Mouse (Mus musculus) spleen, adult 12 weeks (tissue): Measurements from ENCODE around the gene En2.

Source experiments
- DNase-seq: peaks from one replicate; pipeline ENCODE4 v3.0.0; 2022; ENCODE audit warnings: low spot score

En2 gene

DNA sequence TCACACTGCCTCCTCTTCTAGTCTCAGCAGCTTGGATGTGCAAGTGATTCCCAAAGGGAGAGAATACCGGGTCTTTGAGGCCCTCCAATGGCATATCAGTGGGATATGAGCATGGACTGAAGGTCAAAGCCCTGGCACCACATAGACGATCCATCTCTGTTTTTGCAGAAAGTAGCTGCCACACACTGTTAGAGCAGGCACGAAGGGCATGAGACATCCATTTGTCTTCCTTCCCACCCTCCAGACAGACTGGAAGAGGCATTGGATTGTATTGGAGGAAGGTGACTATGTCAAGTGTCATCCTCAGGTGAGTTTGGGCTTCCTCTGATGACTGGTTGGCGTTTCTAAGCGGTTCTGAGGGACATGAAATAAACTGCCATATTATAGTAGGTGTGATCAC lies 12.8 kb downstream of the En2 start:
- no peak for DNase-seq

DNA sequence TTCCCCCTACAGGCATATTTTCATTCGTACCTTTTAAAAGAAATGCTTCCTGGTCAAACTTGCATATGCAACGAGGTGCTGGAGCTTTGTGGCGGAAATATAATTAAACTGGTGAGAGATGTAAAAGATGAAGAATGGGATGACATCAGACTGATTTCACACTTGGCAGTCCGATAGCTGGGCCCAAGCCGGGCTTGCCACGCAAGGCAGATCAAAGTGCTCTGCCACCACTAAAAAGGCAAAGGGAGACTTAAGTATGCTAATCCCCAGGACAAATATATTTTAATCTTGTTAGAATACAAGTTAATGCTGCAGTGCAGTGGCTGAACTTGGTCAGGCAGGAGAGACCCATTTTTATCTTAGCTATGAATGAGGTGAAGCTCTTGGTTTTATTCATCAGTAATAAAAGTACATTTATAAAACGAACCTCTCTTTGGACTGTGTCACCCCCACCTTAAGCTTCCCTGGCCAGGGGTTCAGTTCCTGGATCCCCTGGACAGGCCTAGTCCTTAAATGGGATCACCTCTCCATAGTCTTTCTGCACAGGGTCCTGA lies 13.8 kb downstream of the En2 start:
- DNase-seq: no peak

DNA sequence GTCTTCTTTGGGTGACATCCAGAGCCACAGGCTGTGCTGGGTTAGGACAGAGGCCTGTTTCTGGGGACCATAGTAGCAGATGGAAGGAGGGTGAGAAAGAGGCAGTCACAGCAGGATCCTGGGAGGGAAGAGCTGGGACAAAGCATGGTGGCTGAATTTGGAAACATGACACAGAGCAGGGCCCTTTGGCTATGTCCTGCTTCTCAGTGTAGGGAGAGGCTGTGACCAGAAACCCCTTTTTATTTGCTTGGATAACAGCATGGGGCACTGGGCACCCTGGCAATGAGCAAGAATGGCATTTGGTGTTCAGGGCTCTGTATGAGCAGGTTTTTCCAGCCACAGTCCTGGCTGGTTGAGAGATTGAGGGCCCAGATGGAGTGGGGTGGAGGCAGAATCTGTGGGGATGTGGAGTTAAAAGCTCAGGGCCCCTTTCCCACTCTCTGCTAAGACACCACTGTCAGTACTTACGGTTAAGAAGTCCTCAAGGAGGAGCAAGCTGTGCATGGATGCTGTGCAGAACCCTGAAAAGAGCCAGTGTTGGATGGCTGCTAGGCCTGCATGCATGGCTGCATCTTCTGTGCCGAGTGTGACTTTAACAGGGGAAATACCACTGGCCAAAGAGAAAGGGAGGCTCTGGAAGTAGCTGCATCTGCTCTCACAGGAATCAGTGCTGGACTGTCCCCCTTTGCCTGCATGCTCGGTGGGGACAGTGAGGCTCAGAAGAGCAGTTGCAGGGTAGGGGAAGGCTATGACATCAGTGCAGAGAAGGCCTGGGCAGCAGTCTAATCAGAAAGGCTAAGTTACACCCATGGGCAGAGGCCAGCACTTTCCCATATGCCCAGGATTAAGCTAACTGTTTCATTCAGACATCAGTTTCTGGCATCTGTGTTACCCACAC lies 26.0 kb downstream of the En2 start:
- no peak for DNase-seq

DNA sequence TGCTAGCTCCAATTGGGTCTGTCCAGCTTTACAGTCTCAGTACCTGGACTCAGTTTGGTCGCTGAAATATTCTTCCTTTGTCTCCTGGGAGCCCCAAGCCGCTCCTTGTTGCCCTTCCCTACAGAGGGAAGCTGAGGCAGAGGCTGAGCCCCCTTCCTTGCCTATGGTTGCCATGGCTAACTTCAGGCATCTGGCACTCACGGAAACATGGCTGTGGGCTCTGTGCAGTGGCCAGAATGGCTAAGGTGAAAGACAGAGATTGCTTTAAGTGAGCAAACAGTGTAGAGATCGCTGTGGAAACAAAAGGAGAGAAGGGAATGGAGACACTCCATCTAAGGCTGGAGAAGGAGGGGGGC lies 26.6 kb downstream of the En2 start:
- DNase-seq: no peak

DNA sequence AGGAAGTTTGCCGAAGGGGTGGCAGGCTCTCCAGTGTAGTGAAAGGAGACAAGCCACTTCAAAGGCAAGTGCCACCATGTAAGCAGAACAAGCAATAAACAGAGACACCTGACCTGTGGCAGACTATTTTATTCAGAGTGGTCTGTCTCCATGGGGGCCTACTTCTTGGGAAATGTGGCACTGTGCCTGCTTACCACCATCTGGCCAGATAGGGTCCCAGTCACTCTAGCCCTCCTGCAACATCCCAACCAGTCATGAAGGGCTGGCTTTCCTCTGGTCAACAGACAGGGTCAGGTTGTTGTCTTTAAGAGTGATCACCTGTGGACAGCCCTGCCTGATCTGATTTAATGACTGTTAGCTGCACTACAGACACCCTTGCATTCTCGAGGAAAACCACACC lies 30.0 kb downstream of the En2 start:
- no peak for DNase-seq

DNA sequence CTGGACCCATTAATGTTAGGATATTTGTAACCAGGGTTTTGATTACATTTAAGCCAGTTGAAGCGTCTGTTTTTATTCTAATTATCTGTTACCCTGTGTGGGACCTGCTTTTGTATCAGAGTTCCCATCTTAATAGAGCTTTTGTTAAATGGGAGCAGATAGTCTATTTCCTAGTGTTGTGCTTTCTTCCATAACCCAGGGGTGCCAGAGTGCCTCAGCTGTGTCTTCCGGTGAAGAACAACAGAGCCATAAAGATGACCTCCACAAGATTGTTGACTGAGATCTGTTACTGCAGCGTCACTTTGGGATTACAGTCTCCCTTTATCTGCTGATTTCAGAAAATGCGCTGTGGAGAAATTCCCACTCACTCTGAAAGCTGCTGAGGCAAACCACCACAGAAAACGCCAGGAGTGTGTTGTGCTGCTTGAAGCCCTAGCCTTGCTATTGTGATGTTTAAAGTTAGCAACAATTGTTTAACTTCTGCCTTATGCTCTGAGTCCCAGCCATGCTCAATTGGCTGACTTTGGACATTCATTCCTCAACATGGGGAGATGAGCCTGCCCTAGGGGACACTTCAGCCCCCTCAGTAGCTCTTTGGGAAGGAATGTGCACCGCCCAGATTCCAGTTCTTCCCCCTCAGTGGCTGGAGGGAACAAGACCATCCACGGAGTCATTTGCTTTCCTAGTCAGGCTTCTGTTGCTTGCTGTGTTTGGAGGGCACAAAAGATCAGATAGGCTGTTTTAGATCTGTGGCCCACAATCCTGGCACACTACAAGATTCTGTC lies 33.8 kb downstream of the En2 start:
- DNase-seq: no peak

DNA sequence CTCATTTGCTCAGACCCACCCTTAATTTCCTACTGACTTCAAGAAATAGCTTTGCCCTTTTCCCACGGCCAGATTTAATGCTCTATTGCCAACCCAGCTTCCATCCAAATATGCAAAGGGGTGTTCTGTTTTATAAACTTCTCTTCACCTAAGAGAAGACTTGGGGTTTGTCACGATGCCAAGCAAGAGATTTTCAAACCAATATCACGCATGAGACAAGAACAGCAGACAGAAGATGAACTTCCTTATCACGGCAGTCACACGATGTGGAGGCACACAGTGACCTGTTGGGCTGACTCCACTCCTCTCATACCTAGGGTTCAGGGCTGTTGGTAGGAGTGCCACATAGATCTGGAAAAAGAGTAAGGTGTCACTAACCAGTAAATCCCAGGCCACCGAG lies 37.6 kb downstream of the En2 start:
- no peak for DNase-seq

DNA sequence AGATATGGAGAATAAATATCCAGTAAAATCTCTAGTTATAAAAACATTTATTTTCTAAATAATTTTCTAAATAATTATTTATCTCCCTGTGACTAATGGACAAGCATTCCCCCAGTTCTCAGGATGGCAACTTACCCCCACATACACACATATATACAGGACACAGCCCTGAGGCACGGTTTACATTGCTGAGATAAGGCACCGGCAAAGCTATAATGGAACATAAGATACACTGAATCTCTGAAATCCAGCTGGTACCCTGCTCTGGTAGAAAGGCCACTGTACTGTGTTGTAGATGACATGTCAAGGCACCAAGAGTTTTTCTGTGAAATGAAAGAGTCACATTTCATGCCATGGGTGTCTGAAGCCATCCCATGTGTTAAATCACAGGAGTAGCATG lies 39.2 kb downstream of the En2 start:
- no peak for DNase-seq

DNA sequence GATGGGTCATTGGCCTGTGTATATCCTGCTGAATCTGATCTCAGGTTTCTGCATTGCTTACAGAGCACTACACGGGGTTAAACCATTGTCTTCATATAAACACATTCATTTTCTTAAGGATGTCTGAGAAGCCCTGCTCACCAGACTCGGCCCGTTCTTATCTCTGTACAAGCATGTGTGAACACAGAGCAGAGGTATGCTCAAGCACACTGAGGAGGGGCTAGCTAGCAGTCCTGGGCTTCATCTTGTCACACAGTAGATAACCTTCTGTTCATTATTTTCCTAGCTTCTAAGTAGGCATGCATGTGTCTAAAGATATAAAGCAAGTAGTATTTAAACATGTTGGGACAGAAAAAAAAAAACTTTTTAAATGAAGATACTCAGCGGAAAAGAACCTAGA lies 41.0 kb downstream of the En2 start:
- DNase-seq: no peak

DNA sequence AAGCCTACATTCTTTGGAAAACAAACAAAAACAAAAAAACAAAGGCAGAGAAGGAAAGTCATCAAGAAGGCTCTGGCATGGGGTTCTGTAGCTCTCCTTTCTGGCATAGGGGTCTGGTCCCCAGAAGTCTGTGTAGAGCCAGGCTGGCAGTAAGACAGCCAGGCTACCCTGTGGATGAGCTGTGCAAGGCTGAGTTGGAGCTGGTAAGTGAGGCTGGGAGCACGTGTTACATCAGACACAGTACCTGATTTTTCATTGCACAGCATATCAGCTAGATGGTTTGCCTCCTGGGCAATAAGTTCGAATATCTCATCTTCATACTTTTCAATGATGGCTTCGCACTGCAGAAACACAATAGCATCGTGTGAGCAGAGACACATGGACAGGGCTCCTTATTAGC lies 41.5 kb downstream of the En2 start:
- DNase-seq: no peak

DNA sequence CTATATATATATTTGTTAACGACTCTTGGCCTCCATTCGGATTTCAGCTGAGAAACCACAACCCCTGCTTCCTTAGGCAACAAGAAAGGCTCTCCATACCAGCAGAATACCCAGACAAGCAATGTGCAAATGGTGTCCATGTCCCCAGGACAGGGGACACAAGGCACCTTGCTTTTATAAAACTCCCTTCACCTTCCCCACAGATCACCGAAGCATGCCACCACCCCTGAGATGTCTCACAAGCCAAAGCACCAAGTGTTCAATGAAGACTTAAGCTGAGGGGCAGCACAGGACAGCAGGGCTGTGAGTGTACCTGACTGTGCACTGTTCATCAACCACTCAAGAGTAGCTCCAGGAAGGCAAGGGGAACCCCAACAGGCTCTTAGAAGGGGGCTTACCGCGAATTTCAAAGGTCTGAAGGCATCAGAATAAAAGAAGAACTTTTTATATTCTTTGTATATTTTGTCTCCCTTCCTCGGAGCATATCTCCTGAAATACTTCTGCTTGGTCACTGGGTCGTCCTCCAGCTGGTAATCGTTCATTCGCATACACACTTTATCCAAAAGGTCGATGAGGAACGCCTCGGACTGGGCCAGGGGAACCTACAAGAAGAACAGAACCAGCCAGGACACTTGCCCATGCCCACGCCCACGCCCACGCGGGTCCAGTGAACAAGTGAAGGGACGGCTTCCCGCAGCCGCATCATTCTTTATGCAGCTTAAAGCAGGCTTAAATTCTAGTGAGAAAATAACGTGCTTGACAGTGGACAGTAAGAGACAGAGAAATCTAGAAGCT lies 43.4 kb downstream of the En2 start:
- DNase-seq: no peak

DNA sequence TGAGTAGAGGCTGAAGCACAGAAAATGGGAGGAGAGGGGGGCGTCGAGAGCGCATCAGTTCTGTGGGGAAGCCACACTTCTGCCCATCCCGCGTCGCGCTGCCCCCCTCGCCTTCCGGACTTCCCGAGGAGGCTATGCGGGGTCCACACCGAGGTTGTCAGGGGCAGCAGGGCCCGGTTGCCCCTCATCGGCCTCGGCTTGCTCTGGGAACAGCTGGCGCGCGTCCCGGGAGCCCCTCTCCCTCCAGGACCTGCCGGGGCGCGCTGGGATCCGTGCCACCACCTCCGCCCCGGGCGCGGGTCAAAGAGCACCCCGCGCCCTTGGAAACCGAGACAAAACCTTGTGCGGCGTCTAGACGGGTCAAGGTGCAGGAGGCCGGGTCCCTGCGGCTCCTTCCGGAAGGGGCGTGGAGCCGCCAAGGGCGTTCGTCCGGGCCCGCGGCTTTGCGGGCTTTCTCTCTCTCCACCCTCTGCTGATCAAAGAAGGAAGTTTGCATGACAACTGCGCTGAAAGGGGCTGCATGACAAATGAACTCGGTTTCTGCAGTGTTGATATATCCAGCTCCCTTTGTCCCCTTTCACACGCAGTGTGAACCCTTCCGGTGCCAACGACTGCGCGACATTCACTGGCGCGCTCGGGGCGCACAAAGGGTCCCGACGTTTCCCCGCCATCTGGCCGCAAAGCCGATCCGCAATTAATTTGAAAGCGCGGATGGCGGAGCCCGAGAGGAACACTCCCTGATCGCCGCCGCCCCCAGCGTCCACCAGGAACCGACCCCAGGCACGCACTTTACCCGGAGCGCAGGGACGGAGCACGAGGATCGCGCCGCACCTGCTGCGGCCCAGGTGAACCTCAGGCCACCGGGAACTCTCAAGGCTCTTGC lies 44.3 kb downstream of the En2 start:
- no peak for DNase-seq

DNA sequence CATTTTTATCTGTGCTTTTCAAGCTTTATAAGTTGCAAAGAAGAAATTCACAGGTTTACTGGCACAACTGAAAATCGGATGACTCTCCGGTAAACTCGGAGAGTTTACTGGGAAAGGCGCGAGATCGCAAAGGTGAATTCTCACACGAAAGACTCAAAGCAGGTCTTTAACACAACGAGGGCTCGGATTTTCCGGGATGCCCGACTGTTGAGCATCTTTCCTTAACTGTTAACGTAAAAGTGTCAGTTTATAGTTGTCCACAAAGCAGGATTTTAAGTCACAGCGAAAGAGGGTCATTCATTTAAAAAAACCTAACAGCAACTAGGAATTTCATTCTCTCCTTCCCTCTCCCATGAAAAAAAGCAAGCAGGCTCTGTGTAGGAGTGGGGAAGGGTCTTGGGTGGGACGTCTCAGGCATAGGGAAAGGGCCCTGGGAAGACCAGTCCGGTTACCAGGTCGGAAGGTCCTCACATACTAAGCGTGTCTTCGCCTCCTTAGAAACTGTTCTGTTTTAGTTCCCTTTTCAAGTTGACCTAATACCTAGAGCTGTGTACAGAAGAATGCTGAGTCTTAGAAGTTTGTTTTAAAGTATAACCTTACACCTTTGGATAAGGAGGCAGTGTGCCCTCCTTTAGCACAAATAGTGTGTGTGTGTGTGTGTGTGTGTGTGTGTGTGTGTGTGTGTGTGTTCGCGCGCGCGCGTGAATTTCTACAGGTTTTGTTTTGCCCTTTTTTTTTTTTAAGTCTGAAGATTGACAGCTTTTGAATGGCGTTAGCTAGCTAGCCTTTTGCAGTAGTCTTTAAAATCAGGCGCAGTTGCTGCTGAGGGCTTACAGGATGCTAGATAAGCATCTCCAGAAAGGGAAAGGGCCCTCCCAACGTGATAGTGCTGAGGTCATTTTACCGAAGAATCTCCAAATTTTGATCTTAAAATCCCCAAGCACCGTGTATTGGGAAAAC lies 45.4 kb downstream of the En2 start:
- no peak for DNase-seq

DNA sequence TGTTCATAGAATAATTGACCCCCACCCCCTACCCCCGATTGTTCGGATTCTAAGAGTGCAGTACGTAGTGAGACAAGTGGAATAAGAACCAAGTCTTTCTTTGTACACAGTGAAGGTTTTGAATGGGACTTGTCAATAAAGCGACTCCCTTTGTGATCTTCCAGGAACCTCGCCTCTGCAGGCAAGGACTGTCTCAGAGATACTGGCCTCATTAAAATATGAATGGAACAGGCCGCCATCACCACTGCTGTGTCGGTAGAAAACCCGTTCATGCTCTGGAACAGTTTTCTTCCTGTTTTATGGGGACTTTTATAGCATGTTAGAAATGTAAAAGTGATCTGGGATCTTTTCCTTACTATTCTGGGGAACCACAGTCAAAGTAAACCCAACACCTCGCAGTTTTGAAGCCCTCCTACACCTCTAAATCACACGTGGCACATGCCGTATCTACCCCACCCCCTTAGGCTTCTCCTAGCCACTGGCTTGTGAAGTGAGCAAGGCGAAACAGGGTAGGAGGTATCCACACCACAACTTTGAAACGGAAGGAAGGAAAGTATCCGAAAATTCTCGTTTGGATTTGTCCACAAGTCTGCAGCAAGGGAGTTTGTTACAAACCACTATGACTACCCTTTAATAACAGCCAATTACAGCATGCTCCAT lies 46.3 kb downstream of the En2 start:
- no peak for DNase-seq

DNA sequence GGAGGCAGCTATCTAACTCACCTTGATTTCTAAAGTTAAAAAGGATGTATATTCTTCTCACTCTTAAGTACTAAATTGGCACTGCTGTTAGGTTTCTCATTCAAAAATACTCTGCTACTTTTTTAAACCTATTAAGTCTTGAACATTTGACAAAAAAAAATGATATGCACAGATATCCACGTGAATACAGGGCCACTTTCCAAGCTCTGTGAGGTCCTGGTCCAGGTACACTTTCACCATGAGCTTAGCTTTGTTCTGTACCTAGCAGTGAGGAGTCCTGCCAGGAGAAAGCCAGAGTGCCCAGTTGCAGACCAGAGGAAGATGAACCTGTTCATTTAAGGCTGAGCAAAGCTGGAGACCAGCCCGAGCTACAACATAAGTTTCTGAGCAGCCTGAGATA lies 47.9 kb downstream of the En2 start:
- DNase-seq: no peak

DNA sequence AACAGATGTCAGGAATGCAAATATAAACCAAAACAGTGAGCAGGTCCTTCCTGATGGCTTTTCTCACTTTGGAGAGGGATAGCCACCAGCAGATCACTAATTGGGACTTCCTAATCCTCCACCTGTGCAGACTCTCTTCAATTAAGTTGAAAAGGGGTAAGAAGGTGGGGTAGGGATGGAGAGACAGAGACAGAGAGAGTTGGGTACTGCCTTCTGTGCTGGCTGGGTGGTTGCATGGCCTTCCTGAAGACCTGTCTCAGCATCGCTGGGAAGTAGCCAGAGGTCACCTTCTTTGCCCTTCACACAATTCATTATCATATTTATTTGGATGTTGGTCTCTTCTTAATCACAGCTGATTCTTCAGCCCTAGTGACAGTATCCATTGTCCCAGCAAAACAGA lies 54.1 kb downstream of the En2 start:
- no peak for DNase-seq
